12 mouse cellular contexts compared by ENCODE assay signal in genomic region chr15:84621722-84622428, GRCm38 (mm10). TPM values are rescaled to one million over a fixed set of nuclear protein-coding genes. Genes with fewer than 3 reads are reported as not detected.
DNase-seq lines count a peak whose midpoint lies in the region; ATAC-seq and TF ChIP-seq lines count a peak whose summit lies in the region.
"Had no signal": no experiment of that assay in that cellular context is flagged by ENCODE, and none has a peak within 500 bp of the region (broad histone marks: within the 10 kb centered on the region; RNA-seq: fewer than 3 reads in every experiment).

No protein-coding gene starts in this region.

- 0 out of 2 replicates have a peak overlapping the region, but pooled peaks have one; percentile 20 for H3K27ac ChIP-seq in neural tube, embryonic 11.5 days (ENCODE audit: low read depth, low read length)
- no peak overlapping the region for H3K27ac ChIP-seq in forebrain, postnatal 0 days (ENCODE audit: low read depth, low read length)
- no peak overlapping the region for H3K27ac ChIP-seq in kidney, adult 2 months (ENCODE audit: insufficient read depth, low read depth, low read length)
- H3K27ac ChIP-seq: embryonic facial prominence, embryonic 13.5 days had no signal

- TF ChIP-seq CTCF in forebrain, postnatal 0 days (IDR thresholded peaks at IDR 0.05; ENCODE audit: low read depth), result no peak
- no peak for TF ChIP-seq CTCF in kidney, adult 2 months (conservative IDR thresholded peaks at IDR 0.05; ENCODE audit: insufficient read depth, insufficient read length, low read depth, low read length)

- H3K4me1 ChIP-seq in neural tube, embryonic 11.5 days (ENCODE audit: control insufficient read depth, insufficient read depth, low read length), result peaks cover 10% of the 10 kb centered on the region
- H3K4me1 ChIP-seq in forebrain, postnatal 0 days (ENCODE audit: insufficient read depth), result peaks cover 18% of the 10 kb centered on the region
- H3K4me1 ChIP-seq in kidney, adult 2 months (ENCODE audit: control insufficient read depth, insufficient read depth, low read length), result no peaks in the 10 kb centered on the region; the same call in 1 of the 2 replicates

- H3K4me2 ChIP-seq in neural tube, embryonic 11.5 days (ENCODE audit: low read depth), result peak overlapping the region; percentile 16; the same call in 1 of the 2 replicates
- H3K4me2 ChIP-seq in forebrain, postnatal 0 days (ENCODE audit: low read depth), result no peak overlapping the region
- H3K4me2 ChIP-seq: embryonic facial prominence, embryonic 13.5 days; lung, embryonic 14.5 days had no signal

- 26% methylated on average over 14 of the region's 14 CpGs for WGBS in neural tube, embryonic 11.5 days
- 27% methylated on average over 14 of the region's 14 CpGs for WGBS in forebrain, postnatal 0 days
- WGBS in kidney, adult 2 months, result 54% methylated on average over 14 of the region's 14 CpGs

- no peaks in the 10 kb centered on the region for H3K9me3 ChIP-seq in neural tube, embryonic 11.5 days (ENCODE audit: control insufficient read depth, low read length)
- H3K9me3 ChIP-seq in forebrain, postnatal 0 days (ENCODE audit: low read length), result no peaks in the 10 kb centered on the region
- H3K9me3 ChIP-seq: embryonic facial prominence, embryonic 13.5 days had no signal

- 0 out of 2 replicates have a peak, but pooled peaks cover 2% of the 10 kb centered on the region for H3K27me3 ChIP-seq in neural tube, embryonic 11.5 days (ENCODE audit: control insufficient read depth, insufficient read depth, low read length)
- no peaks in the 10 kb centered on the region for H3K27me3 ChIP-seq in forebrain, postnatal 0 days (ENCODE audit: insufficient read depth, low read length)
- H3K27me3 ChIP-seq in kidney, adult 2 months (replicated peaks; ENCODE audit: control insufficient read depth, insufficient read depth, low read length), result no peaks in the 10 kb centered on the region

- H3K9ac ChIP-seq in neural tube, embryonic 11.5 days (ENCODE audit: low read length), result no peak overlapping the region
- H3K9ac ChIP-seq in forebrain, postnatal 0 days, result no peak overlapping the region
- H3K9ac ChIP-seq: embryonic facial prominence, embryonic 13.5 days; lung, embryonic 14.5 days had no signal

- peak; percentile 71 for ATAC-seq in neural tube, embryonic 11.5 days (ENCODE audit: insufficient read depth, low FRiP score, low TSS enrichment)
- ATAC-seq in forebrain, postnatal 0 days, result peak; percentile 59; the same call in 1 of the 2 replicates
- no peak for ATAC-seq in erythroblast, adult 5-6 weeks (replicated peaks; ENCODE audit: low FRiP score, poor library complexity, severe bottlenecking)
- ATAC-seq: activated CD4-positive, CD25-positive, alpha-beta regulatory T cell, adult 4 months had no signal

- H3K4me3 ChIP-seq in neural tube, embryonic 11.5 days (ENCODE audit: low read depth, low read length), result no peak overlapping the region
- no peak overlapping the region for H3K4me3 ChIP-seq in forebrain, postnatal 0 days (ENCODE audit: low read depth, low read length)
- H3K4me3 ChIP-seq in kidney, adult 2 months (ENCODE audit: insufficient read depth, low read depth, low read length), result no peak overlapping the region
- H3K4me3 ChIP-seq: embryonic facial prominence, embryonic 13.5 days had no signal

- no peak for TF ChIP-seq POLR2A in kidney, adult 2 months (IDR thresholded peaks at IDR 0.05; ENCODE audit: low read depth, low read length)

- H3K36me3 ChIP-seq in neural tube, embryonic 11.5 days (ENCODE audit: control insufficient read depth, insufficient read depth, low read length), result no peaks in the 10 kb centered on the region
- H3K36me3 ChIP-seq in forebrain, postnatal 0 days (ENCODE audit: insufficient read depth), result no peaks in the 10 kb centered on the region
- H3K36me3 ChIP-seq in kidney, adult 2 months (ENCODE audit: control insufficient read depth, insufficient read depth, low read length), result no peaks in the 10 kb centered on the region
- H3K36me3 ChIP-seq: embryonic facial prominence, embryonic 13.5 days had no signal

- peak; percentile 54 for DNase-seq in neural tube, embryonic 11.5 days (ENCODE audit: low spot score)
- no peak for DNase-seq in neural tube, embryonic 10.5 days (ENCODE audit: extremely low spot score, low spot score)
- DNase-seq in forebrain, postnatal 0 days, result peak; percentile 78
- peak; percentile 18 to 23 for DNase-seq in layer of hippocampus, postnatal 36 days
- peak; percentile 47 for DNase-seq in right cerebral cortex, postnatal 25 days
- DNase-seq in kidney, adult 2 months, result no peak
- DNase-seq in spleen, postnatal 14 days (ENCODE audit: low spot score in 2 of 2), result no peak
- DNase-seq: heart, postnatal 4 days; lung, embryonic 14.5 days had no signal

RNA-seq across cellular contexts. Expression of gene Prr5, which starts 47.5 kb away (rescaled TPM):
- 17.5 and 19.3 TPM in 2 replicates for polyA plus RNA-seq in neural tube, embryonic 11.5 days (2014; fragmentation: Nextera tagmentation; extraction: Ambion mirVana)
- total RNA-seq in forebrain, postnatal 0 days (2014; rRNA removed), result 8.6 and 17.2 TPM in 2 replicates
- polyA plus RNA-seq in forebrain, postnatal 0 days (2015; fragmentation: Nextera tagmentation; extraction: Ambion mirVana), result 17.8 and 28.2 TPM in 2 replicates
- 10 to 100 TPM; 10.6 to 17.3 TPM for total RNA-seq in layer of hippocampus, postnatal 36 days (2021)
- polyA plus RNA-seq in kidney, adult 2 months (2012; rRNA removed), result 63.6 and 68.4 TPM in 2 replicates
- total RNA-seq in erythroblast, adult 5-6 weeks (2015; ENCODE audit: low replicate concordance), result 0.84 TPM in 1 of 2 replicates, not detected in the other
- 0.09 TPM in 1 of 2 replicates, not detected in the other for total RNA-seq in erythroblast, adult 5-6 weeks (2017; ENCODE audit: low replicate concordance)
- polyA plus RNA-seq: activated CD4-positive, CD25-positive, alpha-beta regulatory T cell, adult 4 months had no signal

Comparison
In these comparisons a context has a peak if more than half of its experiments do, and no peak if none do; other contexts are left out.
1. DNase-seq: peak in neural tube, embryonic 11.5 days (single experiment), forebrain, postnatal 0 days (single experiment), layer of hippocampus, postnatal 36 days (2 of 2) and right cerebral cortex, postnatal 25 days (single experiment); none in neural tube, embryonic 10.5 days (single experiment), kidney, adult 2 months (single experiment) and spleen, postnatal 14 days (0 of 2).